Mouse (Mus musculus) CH12.LX (cell line): ENCODE results near the gene Fmc1. TPM values are rescaled to one million over a fixed set of nuclear protein-coding genes. Genes with fewer than 3 reads are reported as not detected.

Experiments
- DNase-seq: peaks from one replicate; pipeline ENCODE4 v3.0.0-alpha.2; 2013; ENCODE audit errors: extremely low read depth
- H3K27ac ChIP-seq: 2 replicates; pipeline ENCODE4 v1.5.1; 2012; ENCODE audit warnings: low read depth, mild to moderate bottlenecking, control low read depth, moderate library complexity; ENCODE audit not compliant: insufficient read depth
- H3K27me3 ChIP-seq: replicated peaks from 2 replicates; pipeline ENCODE3; 2012; ENCODE audit warnings: inconsistent platforms
- H3K36me3 ChIP-seq, 2 experiments: replicated peaks in 1 of 2; 2 replicates each; pipeline versions ENCODE3 to v1.6.1; 2012; ENCODE audit warnings: inconsistent platforms in 1 of 2, low read length in 1 of 2, mild to moderate bottlenecking in 1 of 2, mixed read lengths in 1 of 2, moderate library complexity in 1 of 2; ENCODE audit not compliant: control insufficient read depth in 1 of 2, insufficient read depth in 1 of 2
- H3K4me1 ChIP-seq, 2 experiments: 2 replicates each; pipeline ENCODE4 v1.6.1; 2012; ENCODE audit warnings: inconsistent platforms in 1 of 2, moderate library complexity in 1 of 2; ENCODE audit not compliant: insufficient read depth in 2 of 2, control insufficient read depth in 1 of 2
- H3K4me2 ChIP-seq: 2 replicates; pipeline ENCODE4 v1.6.1; 2012; ENCODE audit warnings: low read depth, mild to moderate bottlenecking, control low read depth; ENCODE audit not compliant: poor library complexity, insufficient read depth, severe bottlenecking
- H3K4me3 ChIP-seq, 3 experiments: fragments of 150-350 bp in 1 of 3; sonication (generic) in 1 of 3; replicated peaks in 1 of 3; 2 replicates each; pipeline versions ENCODE3 to v1.5.1; 2011 to 2012; ENCODE audit warnings: low read depth in 2 of 3, low read length in 2 of 3, mild to moderate bottlenecking in 2 of 3, moderate library complexity in 2 of 3, control low read depth in 1 of 3, improper control_type of control experiment in 1 of 3, inconsistent platforms in 1 of 3, mixed read lengths in 1 of 3; ENCODE audit not compliant: poor library complexity in 1 of 3
- H3K79me2 ChIP-seq: replicated peaks from 2 replicates; pipeline ENCODE4 v1.6.1; 2012; ENCODE audit warnings: mild to moderate bottlenecking, moderate library complexity; ENCODE audit not compliant: control insufficient read depth, poor library complexity, insufficient read depth, severe bottlenecking; ENCODE audit errors: extremely low read depth
- H3K9ac ChIP-seq: 2 replicates; pipeline ENCODE4 v1.6.1; 2012; ENCODE audit warnings: low read depth, mild to moderate bottlenecking, control low read depth, moderate library complexity; ENCODE audit not compliant: insufficient read depth
- H3K9me3 ChIP-seq: replicated peaks from 2 replicates; pipeline ENCODE3; 2012; ENCODE audit warnings: low read length, inconsistent platforms, mixed read lengths
- BHLHE40 ChIP-seq: IDR thresholded peaks from 2 replicates; pipeline ENCODE4 v1.6.1; 2011; ENCODE audit warnings: mild to moderate bottlenecking, low read depth, low read length, improper control_type of control experiment
- CHD1 ChIP-seq: IDR thresholded peaks from 2 replicates; pipeline ENCODE4 v1.6.1; 2012; ENCODE audit warnings: low read depth, low read length, improper control_type of control experiment, inconsistent platforms
- CHD2 ChIP-seq: IDR thresholded peaks from 2 replicates; pipeline ENCODE4 v1.6.1; 2011; ENCODE audit warnings: low read length, improper control_type of control experiment
- CTCF ChIP-seq, 2 experiments: IDR thresholded peaks in 1 of 2; conservative IDR thresholded peaks in 1 of 2; 2 replicates each; pipeline ENCODE4 v1.5.1; 2011 to 2012; ENCODE audit warnings: low read depth in 2 of 2, low read length in 2 of 2, improper control_type of control experiment in 1 of 2, inconsistent platforms in 1 of 2, mild to moderate bottlenecking in 1 of 2, moderate library complexity in 1 of 2
- E2F4 ChIP-seq: IDR thresholded peaks from 2 replicates; pipeline ENCODE4 v1.6.1; 2011; ENCODE audit warnings: low read depth, low read length, improper control_type of control experiment; ENCODE audit not compliant: insufficient replicate concordance
- ETS1 ChIP-seq: conservative IDR thresholded peaks from 2 replicates; pipeline ENCODE4 v1.6.1; 2012; ENCODE audit warnings: low read depth, mild to moderate bottlenecking, inconsistent platforms, low read length, improper control_type of control experiment, moderate library complexity
- GABPA ChIP-seq: IDR thresholded peaks from 2 replicates; pipeline ENCODE4 v1.6.1; 2012; ENCODE audit warnings: low read depth, low read length, improper control_type of control experiment, inconsistent platforms; ENCODE audit not compliant: insufficient replicate concordance
- HCFC1 ChIP-seq: IDR thresholded peaks from 2 replicates; pipeline ENCODE4 v1.6.1; 2012; ENCODE audit warnings: low read depth, mild to moderate bottlenecking, inconsistent platforms, low read length, improper control_type of control experiment
- IRF4 ChIP-seq: IDR thresholded peaks from 2 replicates; pipeline ENCODE4 v1.6.1; 2014; ENCODE audit warnings: low read depth, mild to moderate bottlenecking, inconsistent platforms, low read length, improper control_type of control experiment
- JUN ChIP-seq: IDR thresholded peaks from 2 replicates; pipeline ENCODE4 v1.6.1; 2011; ENCODE audit warnings: low read depth, mild to moderate bottlenecking, low read length, improper control_type of control experiment, moderate library complexity; ENCODE audit not compliant: insufficient read depth
- JUND ChIP-seq: conservative IDR thresholded peaks from 2 replicates; pipeline ENCODE4 v1.6.1; 2011; ENCODE audit warnings: low read depth, low read length, improper control_type of control experiment
- KAT2A ChIP-seq: IDR thresholded peaks from 2 replicates; pipeline ENCODE4 v1.6.1; 2012; ENCODE audit warnings: low read length, improper control_type of control experiment, inconsistent platforms; ENCODE audit not compliant: insufficient replicate concordance
- MAFK ChIP-seq: IDR thresholded peaks from 2 replicates; pipeline ENCODE4 v1.6.1; 2011; ENCODE audit warnings: low read length, improper control_type of control experiment; ENCODE audit not compliant: insufficient replicate concordance
- MAX ChIP-seq: IDR thresholded peaks from 2 replicates; pipeline ENCODE4 v1.6.1; 2011; ENCODE audit warnings: low read length, improper control_type of control experiment
- MAZ ChIP-seq: IDR thresholded peaks from 2 replicates; pipeline ENCODE4 v1.6.1; 2012; ENCODE audit warnings: low read depth, mild to moderate bottlenecking, inconsistent platforms, low read length, improper control_type of control experiment, moderate library complexity
- MEF2A ChIP-seq: IDR thresholded peaks from 2 replicates; pipeline ENCODE4 v1.6.1; 2014; ENCODE audit warnings: low read depth, mild to moderate bottlenecking, inconsistent platforms, low read length, improper control_type of control experiment, borderline replicate concordance
- MXI1 ChIP-seq: IDR thresholded peaks from 2 replicates; pipeline ENCODE4 v1.6.1; 2011; ENCODE audit warnings: mild to moderate bottlenecking, low read depth, low read length, improper control_type of control experiment
- MYC ChIP-seq: IDR thresholded peaks from 2 replicates; pipeline ENCODE4 v1.6.1; 2011; ENCODE audit warnings: low read depth, mild to moderate bottlenecking, improper control_type of control experiment, low read length
- NELFE ChIP-seq: IDR thresholded peaks from 2 replicates; pipeline ENCODE4 v1.6.1; 2011; ENCODE audit warnings: low read depth, low read length, improper control_type of control experiment
- NRF1 ChIP-seq: IDR thresholded peaks from 2 replicates; pipeline ENCODE4 v1.6.1; 2014; ENCODE audit warnings: low read depth, mild to moderate bottlenecking, inconsistent platforms, low read length, improper control_type of control experiment, moderate library complexity
- PAX5 ChIP-seq: IDR thresholded peaks from 2 replicates; pipeline ENCODE4 v1.6.1; 2012; ENCODE audit warnings: low read length, inconsistent platforms, mixed read lengths
- POLR2A ChIP-seq: IDR thresholded peaks from 2 replicates; pipeline ENCODE4 v1.6.1; 2011; ENCODE audit warnings: low read depth, mild to moderate bottlenecking, improper control_type of control experiment, low read length
- POLR2AphosphoS2 ChIP-seq: IDR thresholded peaks from 2 replicates; pipeline ENCODE4 v1.6.1; 2011; ENCODE audit warnings: low read depth, low read length, improper control_type of control experiment
- RAD21 ChIP-seq: IDR thresholded peaks from 2 replicates; pipeline ENCODE4 v1.6.1; 2011; ENCODE audit warnings: low read depth, mild to moderate bottlenecking, low read length, improper control_type of control experiment, moderate library complexity
- RCOR1 ChIP-seq: conservative IDR thresholded peaks from 2 replicates; pipeline ENCODE4 v1.6.1; 2012; ENCODE audit warnings: low read depth, mild to moderate bottlenecking, inconsistent platforms, low read length, improper control_type of control experiment
- SMC3 ChIP-seq: IDR thresholded peaks from 2 replicates; pipeline ENCODE4 v1.6.1; 2011; ENCODE audit warnings: low read depth, low read length, improper control_type of control experiment
- TBP ChIP-seq: conservative IDR thresholded peaks from 2 replicates; pipeline ENCODE4 v1.6.1; 2011; ENCODE audit warnings: low read depth, low read length, improper control_type of control experiment
- TCF12 ChIP-seq: IDR thresholded peaks from 2 replicates; pipeline ENCODE4 v1.6.1; 2014; ENCODE audit warnings: low read depth, mild to moderate bottlenecking, inconsistent platforms, low read length, improper control_type of control experiment
- USF1 ChIP-seq: IDR thresholded peaks from 2 replicates; pipeline ENCODE4 v1.6.1; 2014; ENCODE audit warnings: low read depth, mild to moderate bottlenecking, inconsistent platforms, low read length, improper control_type of control experiment
- ZKSCAN1 ChIP-seq: IDR thresholded peaks from 2 replicates; pipeline ENCODE4 v1.6.1; 2012; ENCODE audit warnings: low read depth, inconsistent platforms, low read length, improper control_type of control experiment, borderline replicate concordance
- ZMIZ1 ChIP-seq: IDR thresholded peaks from 2 replicates; pipeline ENCODE4 v1.6.1; 2012; ENCODE audit warnings: low read depth, mild to moderate bottlenecking, inconsistent platforms, low read length, improper control_type of control experiment
- dilution Hi-C: fragments of 300-500 bp; cut with MboI; formaldehyde crosslinking; loops from 2 replicates; pipeline ENCODE4 v1.14.3; 2020; ENCODE audit warnings: low sequenced_read_pairs; ENCODE audit not compliant: extremely low pct_unique_long_range_greater_than_20kb, extremely low pct_ligation_motif_present
- in situ Hi-C: fragments of 300-500 bp; cut with MboI; formaldehyde crosslinking; loops from 3 replicates; pipeline ENCODE4 v1.14.3; 2019; ENCODE audit warnings: low sequenced_read_pairs, low pct_ligation_motif_present, low pct_unique_long_range_greater_than_20kb, mixed read lengths
- polyA plus RNA-seq: library from polyadenylated mRNA; unstranded; fragments of >175 nt; gene quantifications from 2 replicates; pipeline ENCODE4 v1.2.1, GENCODE M21; 2012; ENCODE audit warnings: low read depth; ENCODE audit not compliant: insufficient read length
- total RNA-seq, 2 experiments: library from RNA; depleted of rRNA; stranded (reverse); fragments of 300-350 nt in 1 of 2; fragments of >200 nt in 1 of 2; gene quantifications; 2 replicates each; pipeline ENCODE4 v1.2.3; 2012 to 2014

The Fmc1 gene
- total and polyA plus RNA-seq, 3 experiments: 30.4 to 78.2 (median 47.3) TPM

DNA sequence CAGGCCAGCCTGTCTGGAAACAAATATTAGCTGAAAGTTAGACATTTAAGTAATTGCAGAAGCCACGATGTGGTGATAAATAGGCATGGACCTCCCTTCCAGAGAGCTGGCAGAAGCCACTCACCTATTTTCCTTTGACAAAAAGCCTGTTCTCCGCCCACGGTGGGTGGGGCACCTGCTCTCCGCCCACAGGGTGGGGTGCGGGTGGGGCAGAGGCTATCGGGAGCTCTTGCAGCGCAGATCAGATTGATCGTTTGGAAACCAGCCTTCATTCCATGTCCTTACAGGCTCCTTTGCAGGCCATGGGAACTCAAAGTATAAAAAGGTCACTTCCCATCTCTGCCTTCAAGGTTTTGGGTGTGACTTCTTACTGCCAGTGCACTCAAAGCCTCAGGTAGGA, 9.5 kb upstream of the Fmc1 start:
- peak overlapping the region; percentile 26; the same call in 1 of the 2 replicates for H3K4me2 ChIP-seq
- no peak overlapping the region for H3K9ac ChIP-seq
- DNase-seq: peak; percentile 7
- dilution Hi-C loops: no loop called here
- no peak overlapping the region for H3K27ac ChIP-seq
- peaks cover 3 to 6% of the 10 kb centered on the region in 2 experiments; a peak in 3 of 4 replicates for H3K4me1 ChIP-seq
- no peaks in the 10 kb centered on the region for H3K79me2 ChIP-seq
- H3K9me3 ChIP-seq: no peaks in the 10 kb centered on the region
- H3K4me3 ChIP-seq: no peak overlapping the region
- TF ChIP-seq ZKSCAN1: no peak
- no peak for TF ChIP-seq ZMIZ1
- in situ Hi-C loops: no loop called here
- no peaks in the 10 kb centered on the region for H3K27me3 ChIP-seq
- peaks cover 0 to 2% of the 10 kb centered on the region in 2 experiments for H3K36me3 ChIP-seq

DNA sequence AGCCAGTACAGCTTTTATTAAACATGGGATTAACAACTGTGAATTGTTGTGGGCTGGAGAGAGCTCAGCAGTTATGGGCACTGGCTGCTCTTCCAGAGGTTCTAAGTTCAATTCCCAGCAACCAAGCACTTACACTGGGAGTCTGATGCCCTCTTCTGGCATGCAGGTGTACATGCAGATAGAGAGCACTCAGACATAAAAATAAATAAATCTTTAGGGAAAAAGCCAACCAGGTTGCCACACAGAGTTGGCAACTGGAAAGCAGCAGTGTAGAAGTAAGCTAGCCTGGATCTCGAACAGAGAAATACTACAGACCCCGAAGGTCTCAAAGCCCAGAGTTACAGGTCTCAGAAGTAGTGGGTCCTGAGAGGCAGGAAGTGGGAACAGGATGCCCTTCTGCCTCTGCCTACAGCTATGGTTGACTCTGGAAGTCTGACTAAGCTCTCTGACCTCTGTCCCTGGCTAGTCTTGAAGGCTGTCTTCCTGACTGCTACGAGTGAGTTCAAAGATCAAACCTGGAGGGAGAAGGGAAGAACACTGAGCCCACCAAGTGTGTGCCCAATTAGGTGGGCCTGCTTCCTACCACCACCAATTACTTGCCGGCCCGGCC, 2.0 kb upstream of the Fmc1 start:
- dilution Hi-C loops (no loop called here), in situ Hi-C loops (loop anchor here (25.0 kb wide), 1 partner anchor 369 kb away; no protein-coding TSS in a partner anchor)
- Histone ChIP-seq H3K79me2 (no peaks in the 10 kb centered on the region), H3K27ac (peak overlapping the region; percentile 10; the same call in 1 of the 2 replicates), H3K27me3 (no peaks in the 10 kb centered on the region), H3K9me3 (no peaks in the 10 kb centered on the region), H3K9ac (no peak overlapping the region), H3K4me3 (no peak overlapping the region), H3K4me1 (peaks cover 3 to 18% of the 10 kb centered on the region in 2 experiments; a peak in 3 of 4 replicates), H3K36me3 (no peaks in the 10 kb centered on the region), H3K4me2 (0 out of 2 replicates have a peak overlapping the region, but pooled peaks have one; percentile 26)
- peak; percentile 60 for DNase-seq
- TF ChIP-seq KAT2A: no peak
- TF ChIP-seq BHLHE40: no peak
- peak; percentile 63 to 82 for TF ChIP-seq CTCF (conservative IDR thresholded peaks at IDR 0.05 in 1 of 2, IDR thresholded peaks at IDR 0.05 in 1 of 2; ENCODE audit: low read depth in 2 of 2, low read length in 2 of 2)
- TF ChIP-seq NRF1: no peak
- TF ChIP-seq RAD21: peak; percentile 79
- TF ChIP-seq IRF4: peak; percentile 57; the same call in 1 of the 2 replicates
- TF ChIP-seq CHD2: no peak
- no peak for TF ChIP-seq MXI1
- no peak for TF ChIP-seq POLR2AphosphoS2
- TF ChIP-seq JUN: no peak
- 0 out of 2 replicates have a peak, but pooled peaks have one; percentile 27 for TF ChIP-seq MAZ
- TF ChIP-seq CHD1: no peak
- TF ChIP-seq TCF12: no peak
- TF ChIP-seq USF1: no peak
- no peak for TF ChIP-seq POLR2A
- no peak for TF ChIP-seq JUND
- no peak for TF ChIP-seq E2F4
- peak; percentile 42; the same call in 1 of the 2 replicates for TF ChIP-seq NELFE
- TF ChIP-seq ZMIZ1: no peak
- no peak for TF ChIP-seq ETS1
- TF ChIP-seq GABPA: no peak
- 0 out of 2 replicates have a peak, but pooled peaks have one; percentile 21 for TF ChIP-seq MAX
- no peak for TF ChIP-seq TBP
- TF ChIP-seq HCFC1: no peak
- no peak for TF ChIP-seq RCOR1
- peak; percentile 29; the same call in 1 of the 2 replicates for TF ChIP-seq MEF2A
- TF ChIP-seq ZKSCAN1: no peak
- TF ChIP-seq MAFK: no peak
- 0 out of 2 replicates have a peak, but pooled peaks have one; percentile 19 for TF ChIP-seq MYC
- peak; percentile 65 for TF ChIP-seq SMC3
- no peak for TF ChIP-seq PAX5
